ENCODE assay signal across 29 mouse cellular contexts in the genomic region with DNA sequence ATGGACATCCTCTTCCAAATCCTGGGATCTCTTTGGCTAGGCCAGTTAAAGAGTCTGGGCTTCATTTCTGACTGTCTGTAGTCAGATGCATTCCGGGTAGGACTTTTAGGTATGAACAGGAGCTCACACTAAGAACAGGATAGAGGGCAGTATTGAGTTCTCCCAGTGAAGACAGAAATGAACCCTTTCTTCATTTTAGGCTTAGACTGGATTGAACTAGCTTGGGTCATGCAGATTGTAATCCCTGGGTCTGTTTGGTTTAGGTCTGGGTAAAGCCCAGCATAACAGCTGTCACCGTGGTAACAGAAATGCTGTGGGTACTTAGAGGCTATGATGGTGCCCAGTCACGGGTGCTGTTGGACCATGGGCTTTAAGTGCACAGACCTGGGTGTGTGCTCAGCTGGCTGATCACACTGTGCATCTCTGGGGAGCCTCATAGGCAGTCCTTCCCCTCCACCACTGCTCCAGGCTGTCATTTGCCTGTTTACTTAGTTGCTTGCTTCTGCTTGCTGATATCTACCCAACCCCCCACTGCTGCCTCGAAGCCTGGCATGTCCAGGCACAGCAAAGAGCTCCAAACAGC. TPM values are rescaled to one million over a fixed set of nuclear protein-coding genes. Genes with fewer than 3 reads are reported as not detected.
A peak's percentile ranks its signal among the peaks of the same experiment; 100 is the strongest.
DNase-seq lines count a peak whose midpoint lies in the region; ATAC-seq lines count a peak whose summit lies in the region.
"Had no signal": no experiment of that assay in that cellular context is flagged by ENCODE, and none has a peak within 500 bp of the region (broad histone marks: within the 10 kb centered on the region; RNA-seq: fewer than 3 reads in every experiment).

No protein-coding gene starts in this region.

- no peaks in the 10 kb centered on the region for H3K9me3 ChIP-seq in kidney, embryonic 16.5 days (ENCODE audit: low read length)
- no peaks in the 10 kb centered on the region for H3K9me3 ChIP-seq in midbrain, embryonic 14.5 days (ENCODE audit: control insufficient read depth, low read length)
- H3K9me3 ChIP-seq in midbrain, embryonic 10.5 days (replicated peaks), result no peaks in the 10 kb centered on the region
- H3K9me3 ChIP-seq in stomach, embryonic 14.5 days (ENCODE audit: control insufficient read depth, low read depth, low read length), result no peaks in the 10 kb centered on the region
- H3K9me3 ChIP-seq: embryonic facial prominence, embryonic 13.5 days; hindbrain, embryonic 10.5 days; hindbrain, embryonic 15.5 days; limb, embryonic 13.5 days had no signal

- H3K9ac ChIP-seq in kidney, embryonic 16.5 days (replicated peaks; ENCODE audit: low read length), result no peak overlapping the region
- no peak overlapping the region for H3K9ac ChIP-seq in midbrain, embryonic 14.5 days (replicated peaks; ENCODE audit: low read length)
- no peak overlapping the region for H3K9ac ChIP-seq in stomach, embryonic 14.5 days (replicated peaks; ENCODE audit: low read depth, low read length)
- H3K9ac ChIP-seq: embryonic facial prominence, embryonic 13.5 days; hindbrain, embryonic 15.5 days; limb, embryonic 13.5 days; liver, postnatal 0 days had no signal

- H3K36me3 ChIP-seq in kidney, embryonic 16.5 days (ENCODE audit: insufficient read depth, low read length), result no peaks in the 10 kb centered on the region
- no peaks in the 10 kb centered on the region for H3K36me3 ChIP-seq in midbrain, embryonic 14.5 days (ENCODE audit: control insufficient read depth, insufficient read depth, low read length)
- no peaks in the 10 kb centered on the region for H3K36me3 ChIP-seq in midbrain, embryonic 10.5 days
- H3K36me3 ChIP-seq in stomach, embryonic 14.5 days (ENCODE audit: control insufficient read depth, insufficient read depth, low read length), result no peaks in the 10 kb centered on the region
- H3K36me3 ChIP-seq: embryonic facial prominence, embryonic 13.5 days; hindbrain, embryonic 10.5 days; hindbrain, embryonic 15.5 days; limb, embryonic 13.5 days had no signal

- H3K27me3 ChIP-seq in kidney, embryonic 16.5 days (ENCODE audit: insufficient read depth, low read length), result no peaks in the 10 kb centered on the region
- no peaks in the 10 kb centered on the region for H3K27me3 ChIP-seq in midbrain, embryonic 14.5 days (ENCODE audit: control insufficient read depth, insufficient read depth, low read length)
- peaks cover 10% of the 10 kb centered on the region for H3K27me3 ChIP-seq in midbrain, embryonic 10.5 days (ENCODE audit: low read depth, poor library complexity, severe bottlenecking)
- H3K27me3 ChIP-seq in stomach, embryonic 14.5 days (ENCODE audit: control insufficient read depth, insufficient read depth, low read length), result no peaks in the 10 kb centered on the region

- H3K4me3 ChIP-seq in kidney, embryonic 16.5 days (ENCODE audit: low read length), result no peak overlapping the region
- H3K4me3 ChIP-seq in midbrain, embryonic 14.5 days (replicated peaks; ENCODE audit: low read depth, low read length), result no peak overlapping the region
- no peak overlapping the region for H3K4me3 ChIP-seq in midbrain, embryonic 10.5 days
- no peak overlapping the region for H3K4me3 ChIP-seq in stomach, embryonic 14.5 days (ENCODE audit: low read depth, low read length)
- H3K4me3 ChIP-seq: embryonic facial prominence, embryonic 13.5 days; erythroblast, embryonic 14.5 days; hindbrain, embryonic 10.5 days; hindbrain, embryonic 15.5 days; limb, embryonic 13.5 days had no signal

- no peak overlapping the region for H3K4me2 ChIP-seq in kidney, embryonic 16.5 days (replicated peaks; ENCODE audit: low read depth, low read length)
- H3K4me2 ChIP-seq in midbrain, embryonic 14.5 days (ENCODE audit: low read length), result no peak overlapping the region
- H3K4me2 ChIP-seq in stomach, embryonic 14.5 days (replicated peaks; ENCODE audit: low read depth, low read length), result no peak overlapping the region
- H3K4me2 ChIP-seq: embryonic facial prominence, embryonic 13.5 days; hindbrain, embryonic 15.5 days; limb, embryonic 13.5 days; liver, embryonic 11.5 days had no signal

- H3K27ac ChIP-seq in kidney, embryonic 16.5 days (ENCODE audit: low read length), result no peak overlapping the region
- H3K27ac ChIP-seq in midbrain, embryonic 14.5 days (replicated peaks; ENCODE audit: low read depth, low read length), result no peak overlapping the region
- H3K27ac ChIP-seq in midbrain, embryonic 10.5 days (replicated peaks), result no peak overlapping the region; the same call in 1 of the 2 replicates
- no peak overlapping the region for H3K27ac ChIP-seq in stomach, embryonic 14.5 days (ENCODE audit: low read length)
- H3K27ac ChIP-seq: embryonic facial prominence, embryonic 13.5 days; hindbrain, embryonic 10.5 days; hindbrain, embryonic 15.5 days; limb, embryonic 13.5 days had no signal

- ATAC-seq in kidney, embryonic 16.5 days (ENCODE audit: low FRiP score, low TSS enrichment), result peak; percentile 51; the same call in 1 of the 2 replicates
- ATAC-seq in midbrain, embryonic 14.5 days (ENCODE audit: low FRiP score, low TSS enrichment), result no peak
- 0 out of 2 replicates have a peak, but pooled peaks have one; percentile 6 for ATAC-seq in stomach, embryonic 14.5 days (ENCODE audit: insufficient number of reproducible peaks, insufficient read depth, low FRiP score, low read depth)
- ATAC-seq: forebrain, embryonic 16.5 days; inflammation-experienced regulatory T-cells, adult 6 months; liver, postnatal 0 days had no signal

- no peak for DNase-seq in kidney, adult 9 months
- peak; percentile 23 for DNase-seq in midbrain, embryonic 14.5 days
- no peak for DNase-seq in midbrain, embryonic 10.5 days (ENCODE audit: low spot score)
- DNase-seq in R1 (ENCODE audit: low read depth, low spot score), result peak; percentile 52
- no peak for DNase-seq in embryo, embryonic 10 days (ENCODE audit: low spot score)
- DNase-seq in right cerebral cortex, postnatal 4 days, result no peak
- DNase-seq: adrenal gland, adult 8-10 months; cerebellum, adult 8-10 months; cerebellum, postnatal 25 days; embryo, embryonic 11 days; heart, postnatal 14 days; kidney, adult 2 months; kidney, postnatal 10 days; layer of hippocampus, adult 9-11 months; liver, postnatal 0 days; lung, postnatal 36 days; right cerebral cortex, adult 18-20 months; thymus, adult 18-20 months; thymus, postnatal 25 days had no signal

- H3K4me1 ChIP-seq in kidney, embryonic 16.5 days (ENCODE audit: insufficient read depth, low read length), result no peaks in the 10 kb centered on the region
- no peaks in the 10 kb centered on the region for H3K4me1 ChIP-seq in midbrain, embryonic 14.5 days (ENCODE audit: control insufficient read depth, insufficient read depth, low read length)
- peaks cover 11% of the 10 kb centered on the region for H3K4me1 ChIP-seq in midbrain, embryonic 10.5 days
- no peaks in the 10 kb centered on the region for H3K4me1 ChIP-seq in stomach, embryonic 14.5 days (ENCODE audit: control insufficient read depth, insufficient read depth, low read length)
- H3K4me1 ChIP-seq: embryonic facial prominence, embryonic 13.5 days had no signal

- WGBS in kidney, embryonic 16.5 days, result 74% methylated on average over 4 of the region's 4 CpGs
- WGBS in midbrain, embryonic 14.5 days, result 53% methylated on average over 4 of the region's 4 CpGs
- WGBS in midbrain, embryonic 10.5 days, result 67% methylated on average over 4 of the region's 4 CpGs
- WGBS in stomach, embryonic 14.5 days, result 58% methylated on average over 4 of the region's 4 CpGs

RNA-seq across cellular contexts. Expression of gene Zc3h12a, which starts 26.1 kb away (rescaled TPM):
- 0.66 and 0.90 TPM in 2 replicates for polyA plus RNA-seq in kidney, embryonic 16.5 days (2015; fragmentation: Nextera tagmentation; extraction: Ambion mirVana)
- polyA plus RNA-seq in midbrain, embryonic 14.5 days (2014; fragmentation: Nextera tagmentation; extraction: Ambion mirVana), result 0.22 and 0.46 TPM in 2 replicates
- polyA plus RNA-seq in midbrain, embryonic 10.5 days (2016; fragmentation: Nextera tagmentation; extraction: Ambion mirVana), result 0.30 and 0.46 TPM in 2 replicates
- 1.1 and 1.2 TPM in 2 replicates for polyA plus RNA-seq in stomach, embryonic 14.5 days (2014; fragmentation: Nextera tagmentation; extraction: Ambion mirVana)

Comparison
In these comparisons a context has a peak if more than half of its experiments do, and no peak if none do; other contexts are left out.
1. DNase-seq: peak in midbrain, embryonic 14.5 days (single experiment) and R1 (single experiment); none in kidney, adult 9 months (single experiment), midbrain, embryonic 10.5 days (single experiment), embryo, embryonic 10 days (single experiment) and right cerebral cortex, postnatal 4 days (single experiment).